In genomic region chr14:101517341-101517740, GRCm38 (mm10) we compare ENCODE assay signal across 9 mouse cellular contexts.
DNase-seq lines count a peak whose midpoint lies in the region.
"Had no signal": no experiment of that assay in that cellular context is flagged by ENCODE, and none has a peak within 500 bp of the region (broad histone marks: within the 10 kb centered on the region; RNA-seq: fewer than 3 reads in every experiment).

No protein-coding gene starts in this region.

- no peak overlapping the region for H3K27ac ChIP-seq in heart, embryonic 10.5 days

- H3K4me3 ChIP-seq in heart, embryonic 10.5 days, result no peak overlapping the region
- H3K4me3 ChIP-seq: myocyte had no signal

- WGBS in heart, embryonic 10.5 days, result 23% methylated on average over 5 of the region's 5 CpGs

- no peaks in the 10 kb centered on the region for H3K36me3 ChIP-seq in heart, embryonic 10.5 days

- H3K4me1 ChIP-seq in heart, embryonic 10.5 days, result peaks cover 23% of the 10 kb centered on the region

- no peaks in the 10 kb centered on the region for H3K9me3 ChIP-seq in heart, embryonic 10.5 days

- DNase-seq in heart, adult 11 months, result peak; percentile 45
- no peak for DNase-seq in heart, embryonic 10.5 days (ENCODE audit: low spot score)
- peak; percentile 26 for DNase-seq in thymus, postnatal 14 days
- no peak for DNase-seq in thymus, postnatal 36 days
- DNase-seq in c-Kit-positive CD71-positive TER-119-positive erythroid progenitor cells, embryonic 14.5 days (ENCODE audit: low spot score), result peak; percentile 23
- peak; percentile 48 to 63 for DNase-seq in kidney, postnatal 36 days
- DNase-seq in ovary, adult 18-20 months (ENCODE audit: low spot score), result no peak
- DNase-seq in frontal cortex, postnatal 10 days (ENCODE audit: low spot score in 2 of 2), result no peak

- H3K27me3 ChIP-seq in heart, embryonic 10.5 days (ENCODE audit: insufficient read depth, poor library complexity, severe bottlenecking), result no peaks in the 10 kb centered on the region

Comparison
In these comparisons a context has a peak if more than half of its experiments do, and no peak if none do; other contexts are left out.
1. DNase-seq: peak in heart, adult 11 months (single experiment), thymus, postnatal 14 days (single experiment), c-Kit-positive CD71-positive TER-119-positive erythroid progenitor cells, embryonic 14.5 days (single experiment) and kidney, postnatal 36 days (2 of 2); none in heart, embryonic 10.5 days (single experiment), thymus, postnatal 36 days (0 of 2), ovary, adult 18-20 months (single experiment) and frontal cortex, postnatal 10 days (0 of 2).